Mouse (Mus musculus) kidney, postnatal 36 days (tissue): ENCODE measurements at regions not wholly inside any gene's neighbourhood (a gene's known extent, or its start where the extent isn't known, plus 50 kb on each side); places are given as distances from the start of the nearest gene placed in this dataset.

Experiments used
- DNase-seq, 2 experiments: peaks; one replicate each; pipeline ENCODE4 v3.0.0; 2021 to 2022; ENCODE audit warnings: mixed read lengths in 2 of 2

DNA sequence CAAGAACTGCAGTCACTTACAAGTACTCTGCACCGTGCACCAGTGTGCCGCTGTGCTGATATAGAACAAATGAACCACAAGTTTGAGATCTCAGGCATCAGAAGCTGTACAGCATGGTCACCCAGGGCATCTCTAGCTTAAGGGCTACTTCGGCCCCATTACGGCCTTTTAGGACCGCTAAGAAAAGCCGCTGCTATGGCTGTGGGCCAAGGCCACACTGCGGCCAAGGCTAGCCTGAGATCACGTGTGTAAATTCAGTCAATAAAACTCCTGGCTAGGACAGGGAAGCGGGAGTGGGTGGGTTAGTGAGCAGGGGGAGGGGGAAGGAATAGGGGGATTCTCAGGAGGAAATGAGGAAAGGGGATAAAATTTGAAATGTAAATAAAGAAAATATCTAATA is 50.9 kb upstream of the Atp12a start:
- peak; percentile 27 to 50 for DNase-seq

GRCm38 (mm10) chr14:56314459-56314858 is 50.4 kb upstream of the Atp12a start:
- peak; percentile 52 to 72 for DNase-seq
